Mouse (Mus musculus) ovary, postnatal 10 days (tissue): ENCODE data around the gene Wdr5.
"Not testable (repeated sequence)": the region's sequence is repeated elsewhere in the genome, so short reads cannot be mapped to it uniquely, and the experiment has no call there.

ENCODE experiments used
- DNase-seq: peaks from one replicate; pipeline ENCODE4 v3.0.0; 2022; ENCODE audit warnings: low spot score

Gene Wdr5

GRCm38 (mm10) chr2:27504113-27504885 lies 10.7 kb upstream of the Wdr5 start:
- no peak for DNase-seq

- no peak for DNase-seq
Measured at GRCm38 (mm10) chr2:27505539-27505938, 9.4 kb upstream of the Wdr5 start.

DNA sequence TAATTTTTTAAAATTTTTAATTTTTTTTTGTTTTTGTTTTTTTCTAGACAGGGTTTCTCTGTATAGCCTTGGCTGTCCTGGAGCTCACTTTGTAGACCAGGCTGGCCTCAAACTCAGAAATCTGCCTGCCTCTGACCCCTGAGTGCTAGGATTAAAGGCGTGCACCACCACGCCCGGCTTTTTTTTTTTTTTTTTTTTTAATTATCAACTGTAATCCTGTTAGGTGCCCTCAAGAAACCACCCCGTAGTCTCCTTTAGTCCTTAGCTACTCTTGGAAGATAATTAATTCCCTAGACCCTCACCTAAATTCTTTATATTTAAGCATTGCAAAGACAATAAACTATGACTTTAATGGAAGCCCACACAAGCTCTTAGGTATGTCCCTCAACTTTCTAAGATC lies 8.3 kb upstream of the Wdr5 start:
- DNase-seq: not testable (repeated sequence)

- no peak for DNase-seq
Measured at GRCm38 (mm10) chr2:27507562-27507961, 7.4 kb upstream of the Wdr5 start, which contains the start of gene Brd3. Gene Brd3 (minus strand): TSS chr2:27507662.

- no peak for DNase-seq
Measured at GRCm38 (mm10) chr2:27510706-27511105, 4.3 kb upstream of the Wdr5 start.

DNA sequence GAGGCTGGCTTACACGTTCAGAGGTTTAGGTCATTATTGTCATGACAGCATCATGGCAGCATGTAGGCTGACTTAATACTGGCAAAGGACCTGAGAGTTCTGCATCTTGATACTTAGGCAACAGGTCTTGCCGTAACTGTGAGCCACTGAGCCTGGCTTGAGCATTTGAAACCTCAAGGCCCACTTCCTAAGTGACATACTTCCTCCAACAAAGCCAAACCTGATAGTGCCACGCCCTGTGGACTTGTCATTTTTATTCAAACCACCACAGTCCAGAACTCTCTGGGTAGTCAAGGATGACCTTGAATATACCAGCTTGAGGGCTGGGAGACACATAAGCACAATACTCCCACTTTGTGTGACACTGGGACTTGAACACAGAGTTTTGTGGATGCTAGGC lies 2.0 kb upstream of the Wdr5 start:
- no peak for DNase-seq

- no peak for DNase-seq
Measured at GRCm38 (mm10) chr2:27513861-27514260, 1.1 kb upstream of the Wdr5 start.

DNA sequence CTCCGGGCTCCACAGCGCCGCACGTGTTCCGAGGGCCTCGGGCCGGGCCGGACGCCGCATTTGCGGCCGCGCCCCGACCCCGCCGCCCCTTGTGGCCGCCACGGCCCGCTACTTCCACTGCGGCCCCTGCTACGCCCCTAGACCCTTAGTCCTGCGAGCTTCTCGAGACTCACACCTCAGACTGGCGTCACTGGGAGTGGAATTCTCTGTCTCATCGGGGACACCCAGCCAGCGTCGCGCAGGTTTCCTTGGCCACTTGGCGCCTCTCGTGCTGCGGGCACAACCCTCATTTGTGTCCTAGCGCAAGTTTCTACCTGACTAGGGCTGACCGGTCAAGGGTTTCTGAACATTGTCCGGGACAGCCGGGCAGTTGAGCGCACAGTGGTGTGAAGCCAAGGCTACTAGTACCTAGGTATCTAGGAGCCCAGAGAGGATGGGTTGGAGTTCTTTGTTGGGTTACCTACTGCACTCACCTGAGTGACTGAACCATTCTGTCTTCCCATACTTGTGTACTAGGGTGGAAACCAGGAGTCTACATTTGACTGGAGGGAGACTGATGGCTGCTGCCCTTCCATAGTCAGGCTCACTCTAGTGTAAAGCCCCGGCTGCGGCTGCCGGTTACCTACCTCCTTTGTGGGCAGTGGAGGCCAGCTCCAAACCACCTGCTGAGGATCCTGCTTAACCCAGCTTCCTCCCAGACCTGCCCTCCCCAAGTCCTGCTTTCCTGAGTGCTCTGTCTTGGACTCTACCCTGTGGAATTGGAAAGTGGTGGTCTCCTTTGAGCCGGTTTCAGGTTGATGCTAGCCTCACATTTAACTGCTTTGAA lies 597 bp downstream of the Wdr5 start:
- peak; percentile 26 for DNase-seq

- no peak for DNase-seq
Measured at GRCm38 (mm10) chr2:27516289-27516688, 1.3 kb downstream of the Wdr5 start.

DNA sequence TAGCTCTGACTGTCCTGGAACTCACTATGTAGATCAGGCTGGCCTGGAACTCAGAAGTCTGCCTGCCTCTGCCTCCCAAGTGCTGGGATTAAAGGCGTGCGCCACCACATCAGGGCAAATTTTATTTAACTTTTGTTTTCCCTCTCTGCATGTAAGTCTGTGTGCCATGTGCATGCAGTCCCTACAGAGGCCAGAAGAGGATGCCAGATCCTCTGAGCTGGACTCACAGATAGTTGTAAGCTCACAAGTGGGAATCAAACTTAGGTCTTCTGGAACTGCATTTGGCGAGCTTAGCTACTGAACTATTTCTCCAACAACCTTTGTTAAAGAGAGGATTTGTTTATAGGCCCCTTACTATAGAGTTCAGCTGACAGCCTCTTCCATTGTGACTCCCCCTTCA lies 3.3 kb downstream of the Wdr5 start:
- DNase-seq: no peak

DNA sequence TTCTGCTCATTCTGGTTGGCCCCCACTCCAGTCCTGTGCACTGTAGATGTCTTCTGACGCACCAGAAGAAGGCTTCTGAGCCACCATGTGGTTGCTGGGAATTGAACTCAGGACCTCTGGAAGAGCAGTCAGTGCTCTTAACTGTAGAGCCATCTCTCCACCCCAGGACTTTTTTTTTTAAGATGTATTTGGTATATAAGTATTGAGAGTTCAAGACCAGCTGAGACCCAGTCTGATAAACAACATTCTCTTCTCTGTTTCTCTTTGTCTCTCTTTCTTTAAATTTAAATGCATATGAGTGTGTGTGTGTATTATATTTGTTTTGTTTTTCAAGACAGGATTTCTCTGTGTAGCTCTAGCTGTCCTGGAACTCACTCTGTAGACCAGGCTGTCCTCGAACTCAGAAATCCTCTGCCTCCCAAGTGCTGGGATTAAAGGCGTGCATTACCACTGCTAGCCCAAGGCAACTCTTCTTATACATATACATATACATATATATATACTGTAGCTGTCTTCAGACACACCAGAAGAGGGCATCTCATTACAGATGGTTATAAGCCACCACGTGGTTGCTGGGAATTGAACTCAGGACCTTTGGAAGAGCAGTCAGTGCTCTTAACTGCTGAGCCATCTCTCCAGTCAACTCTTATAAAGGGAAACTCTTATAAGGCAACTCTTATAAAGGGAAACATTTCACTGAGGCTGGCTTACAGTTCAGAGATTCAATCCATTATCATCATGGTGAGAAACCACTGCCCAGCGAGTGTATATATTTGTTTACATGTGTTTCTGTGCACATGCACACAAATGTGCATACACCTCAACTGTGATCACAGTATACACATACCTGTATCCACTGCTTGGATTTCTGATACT lies 23.7 kb downstream of the Wdr5 start:
- not testable (repeated sequence) for DNase-seq

- no peak for DNase-seq
Measured at GRCm38 (mm10) chr2:27539336-27539735, 24.4 kb downstream of the Wdr5 start.

GRCm38 (mm10) chr2:27539772-27540514 lies 25.0 kb downstream of the Wdr5 start:
- peak; percentile 82 for DNase-seq

DNA sequence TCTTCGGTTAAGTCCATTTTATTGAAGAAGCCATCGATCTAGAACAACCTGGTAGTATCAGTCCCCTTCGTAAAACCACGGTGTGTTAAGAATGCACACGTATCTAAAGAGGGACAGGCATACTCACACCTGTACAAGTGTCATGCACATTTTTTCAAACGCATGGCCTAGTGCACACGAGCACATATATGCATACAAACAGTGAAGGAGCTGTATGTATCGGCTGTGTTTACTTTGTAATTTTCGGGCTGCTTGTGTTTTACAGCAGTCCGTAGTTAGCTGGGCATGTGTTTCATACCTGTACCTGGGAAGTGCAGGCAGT lies 25.5 kb downstream of the Wdr5 start:
- DNase-seq: no peak

- DNase-seq: no peak
Measured at GRCm38 (mm10) chr2:27541225-27541624, 26.3 kb downstream of the Wdr5 start.

- no peak for DNase-seq
Measured at GRCm38 (mm10) chr2:27544613-27545012, 29.7 kb downstream of the Wdr5 start.

DNA sequence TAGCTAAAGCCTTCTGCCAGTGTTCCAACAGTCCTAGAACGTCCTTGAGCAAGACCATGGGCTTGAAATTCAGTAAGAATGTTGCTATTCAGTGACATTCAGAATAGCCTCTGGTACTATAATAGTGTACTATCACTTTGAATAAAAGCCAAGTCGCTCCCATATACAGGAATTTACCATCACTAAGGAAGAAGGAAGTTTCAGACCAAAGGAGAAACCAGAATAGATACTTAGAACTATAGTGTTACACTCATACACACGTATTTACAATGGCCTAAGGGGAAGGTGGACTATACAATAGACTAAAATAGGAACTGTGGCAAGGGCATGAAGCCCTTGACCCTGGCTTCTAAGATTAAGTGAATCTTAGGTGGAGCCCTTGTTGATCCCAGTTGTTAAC lies 30.6 kb downstream of the Wdr5 start:
- DNase-seq: not testable (repeated sequence)

DNA sequence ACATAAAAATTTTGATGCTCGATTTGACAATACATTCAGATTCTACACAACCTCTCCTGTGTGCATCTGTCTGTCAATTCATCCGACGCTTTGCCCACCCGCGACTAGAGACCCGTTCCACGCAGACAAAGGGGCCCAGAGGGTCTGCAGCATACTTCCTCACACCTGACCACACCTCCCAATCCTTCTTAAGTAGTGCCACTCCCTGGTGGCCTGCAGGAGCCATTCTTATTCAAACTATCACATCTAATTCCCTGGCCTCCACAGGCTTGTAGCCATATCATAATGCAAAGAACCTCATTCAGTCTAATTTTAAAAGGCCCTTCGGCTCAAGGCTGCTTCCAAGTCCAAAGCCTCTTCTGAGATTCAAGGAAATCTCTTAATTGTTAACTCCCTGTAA lies 31.1 kb downstream of the Wdr5 start:
- not testable (repeated sequence) for DNase-seq

DNA sequence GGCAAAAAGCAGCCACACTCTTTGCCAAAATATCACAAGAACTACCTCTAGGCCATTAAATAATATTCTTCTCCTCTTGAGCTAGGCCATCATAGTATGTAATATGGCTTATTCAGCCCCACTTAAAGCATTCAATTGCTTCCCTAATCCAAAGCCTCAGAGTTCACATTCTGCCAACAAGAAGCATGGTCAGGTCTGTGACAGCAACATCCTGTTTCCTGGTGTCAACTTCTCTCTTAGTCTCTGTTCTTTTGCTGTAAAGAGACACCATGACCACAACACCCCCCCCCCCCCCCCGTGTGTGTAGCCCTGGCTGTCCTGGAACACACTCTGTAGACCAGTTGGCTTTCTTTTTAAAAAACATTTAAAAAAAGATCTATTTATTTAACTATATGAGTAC lies 32.4 kb downstream of the Wdr5 start:
- no peak for DNase-seq

- DNase-seq: no peak
Measured at GRCm38 (mm10) chr2:27547986-27548385, 33.0 kb downstream of the Wdr5 start.

GRCm38 (mm10) chr2:27548664-27549369 lies 33.9 kb downstream of the Wdr5 start:
- DNase-seq: no peak
